Mouse (Mus musculus) forebrain, embryonic 14.5 days (tissue): ENCODE results near the gene Cphx1. TPM values are rescaled to one million over a fixed set of nuclear protein-coding genes. Genes with fewer than 3 reads are reported as not detected.
A peak's percentile ranks its signal among the peaks of the same experiment; 100 is the strongest.
"Not testable (repeated sequence)": the region's sequence is repeated elsewhere in the genome, so short reads cannot be mapped to it uniquely, and the experiment has no call there.

Source experiments
- ATAC-seq: fragments of 200-750 bp; cut with Nextera tagmentation; 2 replicates; pipeline ENCODE4 v1.8.0; 2017; ENCODE audit warnings: mild to moderate bottlenecking, moderate library complexity
- DNase-seq: peaks from one replicate; pipeline ENCODE4 v3.0.0-alpha.2; 2015; ENCODE audit warnings: low spot score
- H3K27ac ChIP-seq: fragments of 300-500 bp; sonication (generic); 2 replicates; pipeline ENCODE4 v1.5.1; 2014; ENCODE audit warnings: low read depth, mild to moderate bottlenecking, control low read depth, low read length, moderate library complexity
- H3K27me3 ChIP-seq: fragments of 300-500 bp; sonication (generic); replicated peaks from 2 replicates; pipeline ENCODE4 v1.6.1; 2014; ENCODE audit warnings: low read length, control low read depth, mixed read lengths; ENCODE audit not compliant: control insufficient read depth, insufficient read depth
- H3K36me3 ChIP-seq: fragments of 300-500 bp; sonication (generic); 2 replicates; pipeline ENCODE4 v1.6.1; 2014; ENCODE audit warnings: low read length, control low read depth; ENCODE audit not compliant: control insufficient read depth, insufficient read depth
- H3K4me1 ChIP-seq: fragments of 300-500 bp; sonication (generic); 2 replicates; pipeline ENCODE4 v1.6.1; 2014; ENCODE audit warnings: antibody characterized with exemption, low read length, control low read depth; ENCODE audit not compliant: control insufficient read depth, insufficient read depth
- H3K4me2 ChIP-seq: fragments of 300-500 bp; sonication (generic); 2 replicates; pipeline ENCODE4 v1.6.1; 2014; ENCODE audit warnings: mild to moderate bottlenecking, control low read depth, low read length
- H3K4me3 ChIP-seq: fragments of 300-500 bp; sonication (generic); 2 replicates; pipeline ENCODE4 v1.5.1; 2014; ENCODE audit warnings: low read depth, low read length, control low read depth
- H3K9ac ChIP-seq: fragments of 300-500 bp; sonication (generic); 2 replicates; pipeline ENCODE4 v1.6.1; 2014; ENCODE audit warnings: mild to moderate bottlenecking, low read length, control low read depth, moderate library complexity
- H3K9me3 ChIP-seq: fragments of 300-500 bp; sonication (generic); replicated peaks from 2 replicates; pipeline ENCODE4 v1.6.1; 2016; ENCODE audit warnings: low read length, control low read depth, mixed read lengths; ENCODE audit not compliant: control insufficient read depth
- WGBS: fragments of 180-500 bp; shearing (Covaris S2); extraction: QIAGEN DNeasy Blood & Tissue Kit; methylation state at CpG from one replicate; pipeline ENCODE4 v1.1.7; 2014; 5-methylcytosine and 5-hydroxymethylcytosine counted together
- polyA plus RNA-seq: library from polyadenylated mRNA; unstranded; fragments of >200 nt; fragmentation: Nextera tagmentation; extraction: Ambion mirVana; gene quantifications from 2 replicates; pipeline ENCODE4 v1.2.1, GENCODE M21; 2014

The Cphx1 gene
- polyA plus RNA-seq = not detected in 2 replicates

- H3K27ac ChIP-seq, H3K4me1 ChIP-seq, H3K9me3 ChIP-seq, H3K27me3 ChIP-seq, ATAC-seq, H3K4me3 ChIP-seq, H3K9ac ChIP-seq, H3K4me2 ChIP-seq, DNase-seq, H3K36me3 ChIP-seq: not testable (repeated sequence)
- no CpG with 5 or more reads among the region's 8 CpGs for WGBS
Observed at GRCm38 (mm10) chr14:25938004-25938403, at the start of gene Cphx1. Gene Cphx1 (plus strand): TSS chr14:25938304.

DNA sequence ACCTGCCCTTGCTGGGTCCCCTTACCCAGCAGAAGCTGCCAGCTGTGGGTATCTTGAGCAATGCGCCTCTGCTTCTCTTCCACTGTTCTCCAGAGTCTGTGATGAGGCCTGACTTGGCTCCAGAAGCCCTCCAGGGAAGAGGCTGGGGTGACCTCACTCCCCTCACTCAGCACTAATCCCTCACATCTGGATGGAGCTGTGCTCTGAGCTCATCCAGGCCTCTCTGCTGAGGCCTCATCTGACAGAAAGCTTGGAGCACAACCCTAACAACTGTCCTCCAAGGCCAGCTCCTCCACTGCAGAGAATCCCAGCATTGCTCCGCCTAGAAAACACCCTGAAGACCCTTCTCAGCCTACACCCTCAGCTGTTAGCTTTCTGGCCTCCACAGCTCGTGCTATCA is 43.5 kb upstream of the Cphx1 start:
- WGBS = no CpG with 5 or more reads among the region's 3 CpGs
- H3K36me3 ChIP-seq, H3K4me1 ChIP-seq, H3K4me3 ChIP-seq, H3K4me2 ChIP-seq, DNase-seq, H3K27me3 ChIP-seq, ATAC-seq, H3K9me3 ChIP-seq, H3K27ac ChIP-seq, H3K9ac ChIP-seq: not testable (repeated sequence)

- not testable (repeated sequence) for H3K36me3 ChIP-seq, H3K27ac ChIP-seq, H3K4me1 ChIP-seq, ATAC-seq, H3K4me2 ChIP-seq, H3K9ac ChIP-seq, H3K4me3 ChIP-seq, H3K27me3 ChIP-seq, H3K9me3 ChIP-seq, DNase-seq
- WGBS = no CpG with 5 or more reads among the region's 7 CpGs
Observed at GRCm38 (mm10) chr14:25895686-25896085, 42.4 kb upstream of the Cphx1 start.

- not testable (repeated sequence) for H3K36me3 ChIP-seq, ATAC-seq, H3K4me3 ChIP-seq, H3K4me2 ChIP-seq, H3K27ac ChIP-seq, H3K4me1 ChIP-seq, H3K9me3 ChIP-seq, H3K27me3 ChIP-seq, DNase-seq, H3K9ac ChIP-seq
- WGBS = no CpG with 5 or more reads among the region's 10 CpGs
Observed at GRCm38 (mm10) chr14:25903000-25903399, 35.1 kb upstream of the Cphx1 start, which contains the start of gene Plac9a. Gene Plac9a (minus strand): TSS chr14:25903100.

- H3K4me3 ChIP-seq = not testable (repeated sequence)
- ATAC-seq = peak; percentile 12; the same call in 1 of the 2 replicates
Observed at GRCm38 (mm10) chr14:25905243-25905642, 32.9 kb upstream of the Cphx1 start.

DNA sequence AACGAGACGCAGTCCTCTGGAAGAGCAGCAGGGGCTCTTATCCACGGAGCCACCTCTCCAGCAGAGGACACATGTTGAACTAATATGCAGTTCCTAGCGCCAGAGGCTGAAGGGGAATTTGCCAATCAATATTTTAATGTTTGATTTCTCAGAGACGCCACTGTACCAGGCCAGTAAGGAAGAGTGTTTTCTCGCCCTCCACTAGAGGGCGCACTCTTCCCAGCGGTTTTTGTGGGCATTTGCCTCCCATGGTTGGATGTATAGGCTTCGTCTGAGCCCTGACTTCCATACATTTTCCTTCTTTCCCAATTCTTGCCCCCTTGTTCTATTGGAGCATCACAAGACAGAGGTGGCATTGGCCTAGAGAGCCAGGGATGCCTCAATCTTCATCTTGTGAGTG is 30.8 kb upstream of the Cphx1 start:
- DNase-seq, H3K4me3 ChIP-seq, H3K27ac ChIP-seq, H3K9me3 ChIP-seq, H3K9ac ChIP-seq, H3K36me3 ChIP-seq, H3K4me1 ChIP-seq, ATAC-seq, H3K27me3 ChIP-seq, H3K4me2 ChIP-seq: not testable (repeated sequence)
- no CpG with 5 or more reads among the region's 9 CpGs for WGBS

More at GRCm38 (mm10) chr14:25905243-25905642, 32.9 kb upstream of the Cphx1 start:
- H3K4me1 ChIP-seq, DNase-seq, H3K27ac ChIP-seq, H3K36me3 ChIP-seq, H3K9ac ChIP-seq, H3K9me3 ChIP-seq, H3K4me2 ChIP-seq, H3K27me3 ChIP-seq: not testable (repeated sequence)
- 50% methylated on average over 1 of the region's 5 CpGs for WGBS

GRCm38 (mm10) chr14:25908976-25909375 is 29.1 kb upstream of the Cphx1 start:
- not testable (repeated sequence) for ATAC-seq, H3K4me3 ChIP-seq

GRCm38 (mm10) chr14:25918427-25919170 is 19.5 kb upstream of the Cphx1 start:
- not testable (repeated sequence) for H3K36me3 ChIP-seq, H3K27ac ChIP-seq, H3K9me3 ChIP-seq, ATAC-seq, H3K9ac ChIP-seq, H3K4me3 ChIP-seq, H3K4me2 ChIP-seq, DNase-seq, H3K4me1 ChIP-seq, H3K27me3 ChIP-seq
- no CpG with 5 or more reads among the region's 5 CpGs for WGBS

More at GRCm38 (mm10) chr14:25908976-25909375, 29.1 kb upstream of the Cphx1 start:
- H3K9ac ChIP-seq, H3K4me2 ChIP-seq, H3K4me1 ChIP-seq, H3K36me3 ChIP-seq, DNase-seq, H3K9me3 ChIP-seq, H3K27ac ChIP-seq, H3K27me3 ChIP-seq: not testable (repeated sequence)
- WGBS = no CpG with 5 or more reads among the region's 8 CpGs

DNA sequence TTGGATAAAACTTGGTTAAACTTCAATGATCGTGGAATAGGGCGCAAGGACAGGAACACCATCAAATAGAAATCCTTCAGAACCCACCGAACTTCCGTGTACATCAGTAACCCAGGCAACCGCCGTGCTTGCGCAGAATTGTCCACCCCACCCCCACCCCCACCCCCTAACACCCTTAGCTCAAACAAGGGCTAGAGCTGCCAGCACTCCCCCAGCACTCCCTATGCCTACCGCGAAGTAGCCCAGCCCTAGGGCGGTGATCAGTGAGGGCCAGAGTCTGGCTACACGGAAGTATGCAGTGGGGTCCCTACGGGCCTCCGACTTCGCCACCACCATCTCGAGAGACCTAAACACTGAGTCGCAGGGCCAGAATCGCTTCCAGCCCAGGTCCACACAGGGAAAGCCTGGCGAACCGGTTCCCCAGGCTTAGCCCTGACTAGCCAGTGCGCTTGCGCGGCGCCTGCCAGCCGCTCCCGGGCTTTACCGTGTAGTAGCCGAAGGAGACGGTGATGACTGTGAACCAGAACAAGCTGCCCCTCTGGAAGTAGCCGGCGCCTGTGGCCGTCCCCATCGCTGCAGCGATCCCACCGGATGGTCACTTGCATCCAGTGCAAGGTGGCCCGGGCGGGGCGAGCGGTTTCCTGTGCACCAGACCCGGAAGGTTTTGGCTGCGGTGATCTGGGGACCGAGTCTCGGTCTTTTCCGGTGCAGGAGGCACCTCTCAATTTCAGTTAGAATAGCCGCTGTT is 11.1 kb upstream of the Cphx1 start:
- not testable (repeated sequence) for H3K4me2 ChIP-seq, H3K4me3 ChIP-seq, H3K27me3 ChIP-seq, DNase-seq, H3K9me3 ChIP-seq, H3K4me1 ChIP-seq, H3K36me3 ChIP-seq, H3K9ac ChIP-seq, H3K27ac ChIP-seq
- ATAC-seq = peak; percentile 94
- no CpG with 5 or more reads among the region's 44 CpGs for WGBS
